Mouse (Mus musculus) cerebellum, postnatal 10 days (tissue): ENCODE results near the gene Gm49361.
"Not testable (repeated sequence)": the region's sequence is repeated elsewhere in the genome, so short reads cannot be mapped to it uniquely, and the experiment has no call there.

ENCODE experiments used
- DNase-seq, 2 experiments: peaks; one replicate each; pipeline ENCODE4 v3.0.0; 2021; ENCODE audit warnings: mixed read lengths in 2 of 2

Gene Gm49361

GRCm38 (mm10) chr14:57688066-57688465 is 57.8 kb downstream of the Gm49361 start:
- not testable (repeated sequence) for DNase-seq

GRCm38 (mm10) chr14:57687441-57687840 is 58.5 kb downstream of the Gm49361 start:
- no peak for DNase-seq

- DNase-seq, result no peak
Observed at GRCm38 (mm10) chr14:57686647-57687046, 59.3 kb downstream of the Gm49361 start.

DNA sequence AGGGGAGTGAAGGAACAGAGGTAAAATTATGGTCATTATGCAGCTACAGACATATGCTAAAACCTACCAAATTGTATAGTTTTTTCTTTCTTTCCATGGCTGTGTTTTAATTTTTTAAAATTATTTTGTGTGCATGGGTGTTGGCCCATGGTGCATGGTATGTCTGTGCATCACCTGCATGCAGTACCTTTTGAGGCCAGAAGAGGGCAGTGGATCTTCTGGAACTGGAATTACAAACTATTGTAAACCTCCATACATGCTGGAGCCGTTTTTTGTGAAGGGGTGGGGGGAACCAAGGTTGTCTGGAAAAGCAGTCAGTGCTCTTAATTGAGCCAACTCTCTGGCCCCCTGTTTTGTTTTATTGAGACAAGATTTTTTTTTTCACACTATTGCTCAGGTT is 61.3 kb downstream of the Gm49361 start:
- DNase-seq, result peak; percentile 84 to 87

DNA sequence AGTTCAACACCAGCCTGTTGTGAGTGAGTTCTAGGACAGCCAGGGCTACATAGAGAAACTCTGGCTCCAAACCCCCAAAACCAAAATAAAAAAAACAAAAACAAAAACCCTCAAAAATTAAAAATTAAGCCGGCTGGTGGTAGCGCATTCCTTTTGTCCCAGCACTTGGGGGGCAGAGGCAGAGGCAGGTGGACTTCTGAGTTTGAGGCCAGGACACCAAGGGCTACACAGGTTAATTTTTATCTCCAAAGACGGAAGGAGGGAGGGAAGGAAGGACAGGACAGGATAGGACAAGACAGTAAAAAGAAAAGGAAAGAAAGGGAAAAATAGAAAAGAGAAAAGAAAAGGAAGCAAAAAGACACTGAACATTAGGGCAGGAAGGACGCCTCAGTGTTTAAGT is 63.2 kb downstream of the Gm49361 start:
- DNase-seq, result no peak

DNA sequence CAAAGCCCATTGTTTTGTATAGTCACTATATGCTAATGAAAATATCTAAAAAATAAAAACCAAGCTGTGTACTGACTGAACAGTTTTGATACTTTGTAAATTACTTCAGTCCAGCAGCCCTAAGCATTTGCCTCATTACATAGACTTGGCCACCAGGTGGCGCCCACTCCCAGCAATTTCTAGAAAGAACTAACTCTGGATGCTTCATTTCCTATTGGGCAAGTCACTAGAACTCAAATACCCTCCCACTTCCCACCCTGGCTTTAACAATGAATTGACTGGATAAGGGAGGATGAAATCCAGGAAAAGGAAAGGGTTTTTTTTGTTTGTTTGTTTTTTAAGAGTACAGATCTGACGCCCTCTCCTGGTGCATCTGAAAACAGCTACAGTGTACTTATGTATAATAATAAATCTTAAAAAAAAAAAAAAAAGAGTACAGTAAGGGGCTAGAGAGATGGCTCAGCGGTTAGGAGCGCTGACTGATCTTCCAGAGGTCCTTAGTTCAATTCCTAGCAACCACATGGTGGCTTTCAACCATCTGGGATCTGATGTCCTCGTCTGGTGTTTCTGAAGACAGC is 65.9 kb downstream of the Gm49361 start:
- DNase-seq, result peak; percentile 90 to 93

DNA sequence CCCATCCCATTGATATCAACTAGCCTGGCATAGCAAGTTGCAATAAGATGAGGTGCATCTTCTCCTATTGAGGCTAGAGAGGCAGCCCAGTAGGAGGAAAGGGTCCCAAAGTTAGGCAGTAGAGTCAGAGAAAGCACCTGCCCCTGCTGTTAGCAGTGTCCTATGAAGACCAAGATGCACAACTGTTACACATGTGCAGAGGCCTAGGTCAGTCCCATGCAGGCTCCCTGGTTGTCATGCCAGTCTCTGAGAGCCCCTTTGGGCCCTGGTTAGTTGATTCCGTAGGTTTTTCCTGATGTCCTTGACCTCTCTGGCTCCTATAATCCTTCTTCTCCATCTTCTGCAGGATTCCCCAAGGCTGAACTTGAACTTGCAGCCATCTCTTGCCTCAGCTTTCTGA is 66.4 kb downstream of the Gm49361 start:
- no peak for DNase-seq

GRCm38 (mm10) chr14:57675481-57675880 is 70.4 kb downstream of the Gm49361 start:
- no peak for DNase-seq

GRCm38 (mm10) chr14:57665628-57665950 is 80.3 kb downstream of the Gm49361 start:
- no peak for DNase-seq

GRCm38 (mm10) chr14:57664822-57665627 is 80.9 kb downstream of the Gm49361 start, which contains the start of gene Xpo4:
Gene Xpo4, minus strand, starts transcription at chr14:57665430.
- DNase-seq, result peak; percentile 92 to 93

- DNase-seq, result no peak
Observed at GRCm38 (mm10) chr14:57664311-57664821, 81.5 kb downstream of the Gm49361 start.

DNA sequence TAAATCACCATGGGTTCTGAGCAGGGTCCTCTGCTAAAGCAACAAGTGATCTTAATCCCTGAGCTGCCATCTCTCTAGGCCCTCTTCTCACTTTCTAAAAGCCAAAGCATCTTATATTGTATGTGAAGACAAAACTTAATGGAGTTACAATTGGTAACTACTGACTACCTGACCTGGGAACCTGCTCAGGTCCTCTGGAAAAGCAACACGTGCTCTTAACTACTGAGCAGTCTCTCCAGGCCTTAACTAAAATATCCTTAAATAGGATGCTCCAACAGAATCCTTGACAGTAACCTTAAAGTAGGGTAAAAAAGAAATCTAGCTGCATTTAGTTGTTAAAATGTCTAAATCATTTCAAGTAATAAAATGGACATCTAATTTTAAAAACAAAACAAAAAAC is 82.3 kb downstream of the Gm49361 start:
- DNase-seq, result no peak

GRCm38 (mm10) chr14:57658301-57658700 is 87.6 kb downstream of the Gm49361 start:
- no peak for DNase-seq

DNA sequence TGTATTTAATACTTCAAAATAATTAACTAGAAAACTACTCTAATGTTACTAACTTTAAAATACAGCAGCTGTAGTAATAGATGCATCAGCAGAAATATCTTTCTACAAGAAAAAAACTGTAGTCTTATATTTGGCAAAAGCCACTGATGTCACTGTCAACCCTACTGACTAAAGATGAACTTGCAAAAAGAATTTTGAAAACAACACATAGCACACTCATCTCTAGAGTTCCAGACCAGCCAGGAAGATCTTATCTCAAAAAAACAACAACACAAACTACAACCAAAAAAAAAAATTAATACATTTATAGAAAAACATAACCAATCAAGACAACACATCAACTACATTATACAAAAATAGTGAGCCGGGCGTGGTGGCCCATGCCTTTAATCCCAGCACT is 88.4 kb downstream of the Gm49361 start:
- no peak for DNase-seq

GRCm38 (mm10) chr14:57656519-57656918 is 89.4 kb downstream of the Gm49361 start:
- DNase-seq, result not testable (repeated sequence)

- no peak for DNase-seq
Observed at GRCm38 (mm10) chr14:57649501-57649900, 96.4 kb downstream of the Gm49361 start.

GRCm38 (mm10) chr14:57646155-57646554 is 99.7 kb downstream of the Gm49361 start:
- no peak for DNase-seq

DNA sequence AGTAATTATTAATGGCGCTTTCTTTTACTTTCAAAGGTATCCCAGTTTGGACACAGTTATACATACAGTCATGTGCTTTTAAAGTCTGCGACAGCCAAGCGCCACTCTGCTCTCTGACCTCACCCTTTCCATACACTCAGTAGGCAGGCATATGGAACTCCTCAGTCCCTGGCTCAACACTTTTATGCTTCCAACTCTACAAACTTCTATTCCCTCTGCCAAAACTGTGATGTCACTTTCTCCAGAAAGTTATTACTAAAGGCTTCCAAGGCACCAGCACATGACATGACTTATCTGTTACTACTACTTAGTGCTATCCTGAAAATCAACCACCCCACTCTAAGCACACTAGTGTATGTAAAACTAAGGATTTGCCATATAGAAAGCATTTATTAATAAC is 106.8 kb downstream of the Gm49361 start:
- no peak for DNase-seq

DNA sequence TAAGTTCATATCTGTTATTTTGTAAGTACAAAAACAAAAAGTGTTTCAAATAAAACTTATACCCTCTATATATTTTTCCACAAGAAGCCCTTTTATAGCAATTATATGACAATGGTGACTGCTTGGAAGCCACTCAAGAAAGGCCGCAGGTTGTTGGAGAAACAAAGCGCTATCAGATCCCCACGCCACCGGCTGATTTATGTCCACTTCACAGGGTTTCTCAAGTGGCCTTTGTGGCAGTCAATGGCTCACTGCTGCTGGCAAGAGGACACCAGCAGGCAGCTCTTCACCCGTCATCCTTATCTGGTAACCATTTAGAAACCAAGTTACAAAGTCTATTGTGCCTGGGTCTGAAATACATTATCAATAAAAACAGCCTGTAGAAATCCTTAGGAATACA is 111.8 kb downstream of the Gm49361 start:
- no peak for DNase-seq

- no peak for DNase-seq
Observed at GRCm38 (mm10) chr14:57629595-57629994, 116.3 kb downstream of the Gm49361 start.

GRCm38 (mm10) chr14:57622934-57623333 is 123.0 kb downstream of the Gm49361 start:
- no peak for DNase-seq

DNA sequence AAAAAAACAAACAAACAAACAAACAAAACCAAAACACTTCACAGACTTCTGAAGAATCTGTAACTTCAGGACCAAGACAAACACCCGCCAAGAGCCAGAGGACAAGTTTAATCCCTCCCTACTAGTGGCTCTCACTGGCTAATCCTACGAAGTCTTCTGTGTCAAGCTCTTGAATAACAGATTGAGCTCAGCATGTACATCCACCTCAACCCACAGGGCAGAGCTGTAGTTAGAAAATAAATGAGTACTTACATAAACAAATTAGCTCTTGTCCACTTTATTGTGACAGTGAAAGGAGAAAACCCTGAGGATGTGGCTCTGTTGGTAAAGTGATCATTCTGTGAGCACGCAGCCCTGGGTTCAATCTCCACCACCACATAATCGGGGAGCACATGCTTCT is 124.2 kb downstream of the Gm49361 start:
- DNase-seq, result no peak

DNA sequence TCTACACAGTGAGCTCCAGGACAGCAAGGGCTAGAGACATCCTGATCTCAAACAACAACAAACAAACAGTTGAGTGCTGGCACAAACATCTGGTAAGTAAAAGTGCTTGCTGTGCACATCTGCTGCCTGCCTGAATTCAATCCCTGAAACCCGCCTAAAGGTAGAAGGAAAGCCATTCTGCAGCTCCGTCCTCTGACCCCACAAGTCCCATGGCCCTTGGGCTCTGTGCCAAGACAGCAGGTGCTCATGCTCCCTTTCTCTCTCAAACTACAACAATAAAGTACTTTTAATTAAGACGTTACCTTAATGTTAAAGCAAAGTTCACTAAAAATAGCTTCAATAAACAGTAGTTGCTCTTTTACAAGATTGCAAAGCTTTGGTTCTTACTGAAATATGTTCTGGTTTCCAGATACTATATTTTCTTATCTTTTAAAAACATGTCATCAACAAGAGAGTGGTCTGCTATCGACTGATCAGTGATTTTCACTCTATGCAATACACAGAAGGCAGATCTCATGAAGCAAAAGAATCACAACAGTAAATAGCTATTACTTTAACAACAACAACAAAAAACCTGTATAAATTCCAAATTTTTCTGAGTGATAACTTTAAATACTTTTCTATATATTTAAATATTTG is 125.2 kb downstream of the Gm49361 start:
- peak; percentile 30 to 52 for DNase-seq

DNA sequence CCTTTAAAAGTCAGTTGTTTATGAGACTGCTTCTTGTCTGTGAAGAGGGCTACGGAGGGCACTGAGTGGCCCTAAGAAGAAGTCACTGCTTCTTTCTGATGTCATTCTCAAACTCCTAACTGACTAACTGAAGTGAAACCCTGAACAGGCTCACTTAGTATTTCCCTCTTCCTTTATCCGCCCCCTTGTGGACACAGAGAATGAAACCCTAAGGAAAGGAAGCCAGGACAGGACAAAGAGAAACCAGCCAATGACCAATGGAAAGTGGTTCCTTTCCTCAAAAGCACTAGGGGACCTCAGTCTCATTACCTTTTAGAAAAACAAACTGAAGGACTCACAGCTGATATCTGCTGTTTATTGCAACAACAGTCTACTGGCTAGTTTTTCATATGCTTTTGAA is 126.4 kb downstream of the Gm49361 start:
- DNase-seq, result peak; percentile 64 to 72
